Mouse (Mus musculus) spleen, adult 18-20 months (tissue): ENCODE measurements at regions not wholly inside any gene's neighbourhood (a gene's known extent, or its start where the extent isn't known, plus 50 kb on each side); places are given as distances from the start of the nearest gene placed in this dataset.

Experiments
- DNase-seq, 2 experiments: peaks; one replicate each; pipeline ENCODE4 v3.0.0; 2022; ENCODE audit warnings: mixed read lengths in 2 of 2

DNA sequence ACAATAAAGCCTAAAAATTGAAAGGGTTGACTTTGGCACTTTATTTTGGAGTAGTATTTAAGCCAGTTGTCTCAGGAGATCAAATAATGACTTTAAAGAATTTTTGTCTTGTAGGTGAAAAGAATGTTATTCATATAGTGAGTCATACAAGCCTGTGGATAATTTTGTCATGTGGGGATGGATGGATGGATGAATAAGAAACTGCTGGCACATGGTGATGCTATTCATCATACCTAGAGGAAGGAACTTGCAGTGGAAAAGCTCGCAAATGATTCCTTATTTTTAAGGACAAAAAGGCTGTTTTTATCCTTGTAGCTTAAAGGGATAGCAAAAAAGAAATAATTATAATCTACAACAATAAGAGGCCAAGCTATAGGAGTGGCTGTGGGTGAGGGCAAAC lies 655.4 kb upstream of the Auts2 start:
- DNase-seq: no peak

- no peak for DNase-seq
These were observed 646.8 kb upstream of the Auts2 start for GRCm38 (mm10) chr5:133189798-133190571.

GRCm38 (mm10) chr5:133175636-133176035 lies 632.5 kb upstream of the Auts2 start:
- no peak for DNase-seq

- peak; percentile 8 to 11 for DNase-seq
These were observed 630.1 kb upstream of the Auts2 start for GRCm38 (mm10) chr5:133173155-133173723.

DNA sequence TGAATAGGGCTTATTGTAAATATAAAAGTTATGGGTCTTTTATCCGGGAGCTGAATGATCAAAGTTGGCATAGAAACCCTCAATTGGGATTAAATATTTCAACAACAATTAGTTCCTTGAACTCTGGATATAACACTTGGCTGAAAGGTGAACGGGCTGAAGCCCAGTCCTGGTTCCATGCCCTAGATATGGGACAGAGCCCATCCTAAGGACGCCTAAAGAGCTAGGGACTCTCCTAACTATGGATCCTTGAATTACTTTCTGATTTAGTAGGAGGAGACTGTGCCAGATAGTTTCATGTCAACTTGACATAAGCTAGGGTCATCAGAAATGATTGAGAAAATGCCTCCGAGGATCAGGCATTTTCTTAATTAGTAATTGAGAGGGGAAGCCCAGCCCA lies 629.5 kb upstream of the Auts2 start:
- DNase-seq: no peak

DNA sequence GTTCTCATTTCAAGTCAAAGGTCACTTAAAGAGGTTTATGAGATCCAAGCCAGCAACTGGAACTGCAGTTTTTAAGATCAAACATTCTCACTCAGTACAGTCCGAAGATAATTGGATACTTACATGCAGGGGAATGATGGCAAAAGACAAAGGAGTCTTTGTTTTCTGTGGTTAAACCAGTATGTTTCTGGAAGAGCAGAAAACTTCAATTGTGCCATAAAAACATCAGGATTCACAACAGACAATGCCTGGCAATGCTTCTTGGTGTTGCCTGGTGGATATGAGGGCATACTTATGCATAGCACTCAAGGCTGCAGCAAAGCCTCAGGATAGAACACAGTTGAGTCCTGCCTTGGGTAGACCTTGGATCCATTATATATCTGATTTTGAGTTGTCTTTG lies 628.1 kb upstream of the Auts2 start:
- DNase-seq: no peak

DNA sequence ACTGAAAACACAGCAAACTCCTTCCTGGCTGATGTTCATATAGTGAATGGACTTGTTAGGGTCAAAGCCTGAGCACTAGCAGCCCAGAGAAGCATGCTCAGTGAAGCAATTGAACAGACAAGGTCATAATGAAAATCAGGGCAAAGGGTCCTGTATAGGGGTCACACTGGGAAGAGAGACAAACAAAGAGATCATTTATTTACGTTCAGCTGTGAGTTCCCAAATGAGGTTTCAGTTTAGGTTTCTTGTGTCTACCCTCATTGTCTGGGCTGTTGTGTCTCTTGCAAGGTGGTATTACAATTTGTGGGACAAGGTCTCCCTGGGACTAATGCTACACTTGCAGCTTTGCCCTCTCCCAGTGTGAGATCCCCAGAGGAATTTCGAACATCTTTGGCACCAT lies 624.4 kb upstream of the Auts2 start:
- DNase-seq: no peak

DNA sequence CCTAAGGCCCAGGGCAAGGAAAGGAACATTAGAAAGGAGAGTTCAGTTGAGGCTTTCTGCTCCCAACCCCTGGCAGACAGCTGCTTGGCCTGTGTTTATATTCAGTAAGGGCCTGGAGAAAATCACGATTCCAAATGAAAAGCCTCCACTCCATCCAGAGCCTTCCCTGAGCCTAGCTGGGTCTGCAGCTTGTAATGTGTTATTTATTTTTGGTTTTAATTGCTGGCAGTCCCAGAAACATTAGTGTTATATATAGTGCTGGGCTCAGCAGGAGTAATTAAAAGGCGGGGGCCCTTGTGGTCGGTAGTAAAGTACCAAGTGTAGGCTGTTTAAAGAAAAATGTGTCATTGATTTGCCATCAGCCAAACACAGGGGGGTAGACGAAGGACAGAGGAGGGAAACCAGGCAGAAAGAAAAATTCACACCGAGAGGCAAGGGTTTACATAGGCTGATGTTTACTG lies 623.9 kb upstream of the Auts2 start:
- no peak for DNase-seq

GRCm38 (mm10) chr5:133156115-133156857 lies 613.1 kb upstream of the Auts2 start:
- no peak for DNase-seq

GRCm38 (mm10) chr5:133145996-133146395 lies 602.9 kb upstream of the Auts2 start:
- DNase-seq: no peak

DNA sequence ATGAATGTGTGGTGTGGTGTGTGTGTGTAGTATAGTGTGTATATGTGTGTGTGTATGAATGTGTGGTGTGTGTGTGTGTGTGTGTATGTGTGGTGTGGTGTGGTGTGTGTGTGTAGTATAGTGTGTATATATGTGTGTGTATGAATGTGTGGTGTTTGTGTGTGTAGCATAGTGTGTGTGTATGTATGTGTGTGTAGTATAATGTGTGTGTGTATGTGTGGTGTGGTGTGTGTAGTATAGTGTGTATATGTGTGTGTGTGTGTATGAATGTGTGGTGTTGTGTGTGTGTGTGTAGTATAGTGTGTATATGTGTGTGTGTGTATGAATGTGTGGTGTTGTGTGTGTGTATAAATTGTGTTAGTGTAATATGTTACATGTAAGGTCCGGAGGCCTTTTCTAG lies 600.5 kb upstream of the Auts2 start:
- DNase-seq: no peak

GRCm38 (mm10) chr5:133142401-133143115 lies 599.4 kb upstream of the Auts2 start:
- no peak for DNase-seq

DNA sequence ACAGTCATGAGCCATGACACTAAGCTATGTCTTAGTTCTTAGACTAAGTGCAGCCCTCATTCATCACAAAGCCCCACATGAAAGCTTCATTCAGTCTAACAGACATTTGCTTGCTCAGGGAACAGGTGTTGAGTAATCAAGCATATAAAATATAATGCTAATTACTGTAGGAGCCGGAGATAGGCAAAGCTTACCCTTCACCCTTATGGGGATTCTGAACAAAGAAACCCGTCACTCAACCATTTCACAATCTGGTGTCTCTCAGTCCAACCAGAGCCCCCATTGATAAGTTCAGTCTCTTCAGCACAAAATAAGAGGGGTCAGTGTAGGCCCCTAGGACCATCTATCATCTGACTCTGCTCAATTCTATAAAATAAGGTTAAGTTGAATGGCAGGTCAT lies 587.9 kb upstream of the Auts2 start:
- no peak for DNase-seq

- DNase-seq: no peak
These were observed 587.2 kb upstream of the Auts2 start for GRCm38 (mm10) chr5:133130316-133130715.

- DNase-seq: no peak
These were observed 581.1 kb upstream of the Auts2 start for GRCm38 (mm10) chr5:133124223-133124622.

DNA sequence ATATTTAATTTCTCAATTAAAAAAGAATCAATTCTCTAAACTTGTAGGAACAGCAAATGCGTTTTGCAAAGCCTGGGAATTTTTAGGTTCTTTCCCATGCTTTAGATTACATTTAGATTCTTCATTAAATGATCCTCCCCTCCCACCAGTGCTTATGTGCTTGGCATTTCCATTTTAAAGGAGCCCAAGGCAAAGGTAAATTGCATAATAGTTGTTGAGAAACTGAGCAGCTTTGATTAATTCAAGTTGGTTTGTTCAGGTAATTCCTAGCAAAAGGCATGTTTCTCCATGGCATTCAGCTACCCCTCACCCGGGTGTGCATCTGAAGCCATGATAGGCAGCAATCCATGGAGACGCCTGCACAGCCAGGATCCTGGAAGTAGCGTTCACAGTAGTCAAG lies 570.8 kb upstream of the Auts2 start:
- no peak for DNase-seq

- DNase-seq: no peak
These were observed 570.0 kb upstream of the Auts2 start for GRCm38 (mm10) chr5:133113183-133113582.

GRCm38 (mm10) chr5:133106691-133107354 lies 563.7 kb upstream of the Auts2 start:
- DNase-seq: no peak

DNA sequence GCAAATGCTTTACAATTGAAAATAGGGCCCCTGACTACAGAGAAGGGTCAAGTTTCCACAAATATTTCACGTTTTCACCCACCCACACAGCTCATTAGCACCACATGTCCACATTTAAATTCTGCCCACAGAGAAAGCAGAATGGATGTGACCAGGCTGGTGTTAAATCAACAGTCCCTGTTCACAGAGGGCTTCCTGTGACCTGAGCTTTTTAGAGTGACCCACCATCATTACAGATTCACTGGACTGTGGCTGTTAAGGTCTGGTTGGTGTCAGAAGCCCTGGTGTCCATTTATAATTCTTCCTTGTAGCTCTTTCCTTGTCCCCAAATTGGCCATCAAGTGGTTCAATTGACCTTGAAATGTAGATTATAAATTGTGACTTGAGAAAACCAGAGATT lies 553.2 kb upstream of the Auts2 start:
- no peak for DNase-seq

DNA sequence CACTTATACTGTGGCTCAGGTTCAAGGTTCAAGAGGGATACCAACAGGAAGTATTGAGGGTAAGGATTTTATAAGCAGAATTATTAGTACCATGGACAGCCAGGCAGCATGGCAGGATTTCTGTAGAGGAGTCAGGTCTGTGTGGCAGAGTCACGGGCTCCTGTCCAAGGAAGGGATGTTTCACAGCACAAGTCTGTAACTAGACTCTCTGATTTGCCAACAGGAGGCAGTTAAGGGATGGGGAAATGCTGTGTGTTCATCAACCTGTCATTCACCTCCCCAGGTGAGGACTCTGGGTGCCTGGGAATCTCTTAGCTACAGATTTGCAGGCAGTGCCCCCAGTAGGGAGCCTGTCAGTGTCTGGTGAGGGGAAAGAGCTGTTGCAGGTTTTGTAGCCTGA lies 541.7 kb upstream of the Auts2 start:
- no peak for DNase-seq

DNA sequence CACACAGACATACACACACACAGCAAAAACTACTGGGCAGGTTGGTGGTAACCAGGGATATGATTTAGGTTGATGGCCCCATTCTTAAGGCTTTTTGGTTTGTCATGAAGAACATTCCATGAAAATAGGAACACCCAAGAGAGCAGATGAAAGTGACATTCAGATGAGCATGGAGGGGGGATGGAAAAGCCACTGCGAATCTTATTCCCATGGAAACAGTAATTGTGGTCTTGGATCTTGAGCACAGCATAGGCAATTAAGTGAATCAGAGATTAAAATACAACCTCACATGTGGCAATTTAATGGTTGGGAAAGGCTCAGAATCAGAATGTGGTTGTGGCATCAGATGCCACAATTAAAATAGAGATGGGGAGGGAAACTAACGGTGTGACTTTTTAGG lies 537.6 kb upstream of the Auts2 start:
- DNase-seq: no peak

DNA sequence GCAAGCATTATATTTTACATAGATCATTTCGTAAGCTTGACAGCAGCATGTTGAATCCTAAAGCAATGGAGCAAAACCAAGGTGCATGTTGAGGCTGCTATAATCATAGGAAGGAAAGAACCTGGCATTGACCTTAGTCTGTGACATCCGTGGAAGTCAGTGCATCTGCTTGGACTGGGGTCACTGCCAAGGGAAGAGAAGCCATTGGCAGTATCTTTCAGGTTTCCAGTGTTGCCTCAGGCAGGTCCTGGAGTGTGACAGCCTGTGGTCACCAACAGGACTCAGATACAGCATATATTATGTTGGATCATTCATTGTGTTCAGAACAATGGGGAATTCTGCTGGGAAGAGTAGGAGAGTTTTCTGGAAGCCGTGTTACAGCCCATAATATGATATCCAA lies 535.8 kb upstream of the Auts2 start:
- no peak for DNase-seq

- no peak for DNase-seq
These were observed 535.2 kb upstream of the Auts2 start for GRCm38 (mm10) chr5:133078390-133078789.
